Mouse (Mus musculus) CH12.LX (cell line): ENCODE measurements around the gene Dlg2.

Experiments
- BHLHE40 ChIP-seq: IDR thresholded peaks from 2 replicates; pipeline ENCODE4 v1.6.1; 2011; ENCODE audit warnings: mild to moderate bottlenecking, low read depth, low read length, improper control_type of control experiment
- CTCF ChIP-seq, 2 experiments: IDR thresholded peaks in 1 of 2; conservative IDR thresholded peaks in 1 of 2; 2 replicates each; pipeline ENCODE4 v1.5.1; 2011 to 2012; ENCODE audit warnings: low read depth in 2 of 2, low read length in 2 of 2, improper control_type of control experiment in 1 of 2, inconsistent platforms in 1 of 2, mild to moderate bottlenecking in 1 of 2, moderate library complexity in 1 of 2
- E2F4 ChIP-seq: IDR thresholded peaks from 2 replicates; pipeline ENCODE4 v1.6.1; 2011; ENCODE audit warnings: low read depth, low read length, improper control_type of control experiment; ENCODE audit not compliant: insufficient replicate concordance
- EP300 ChIP-seq: IDR thresholded peaks from 2 replicates; pipeline ENCODE4 v1.6.1; 2011; ENCODE audit warnings: low read length, improper control_type of control experiment
- MAX ChIP-seq: IDR thresholded peaks from 2 replicates; pipeline ENCODE4 v1.6.1; 2011; ENCODE audit warnings: low read length, improper control_type of control experiment
- MYC ChIP-seq: IDR thresholded peaks from 2 replicates; pipeline ENCODE4 v1.6.1; 2011; ENCODE audit warnings: low read depth, mild to moderate bottlenecking, improper control_type of control experiment, low read length
- POLR2A ChIP-seq: IDR thresholded peaks from 2 replicates; pipeline ENCODE4 v1.6.1; 2011; ENCODE audit warnings: low read depth, mild to moderate bottlenecking, improper control_type of control experiment, low read length
- RAD21 ChIP-seq: IDR thresholded peaks from 2 replicates; pipeline ENCODE4 v1.6.1; 2011; ENCODE audit warnings: low read depth, mild to moderate bottlenecking, low read length, improper control_type of control experiment, moderate library complexity
- SIN3A ChIP-seq: IDR thresholded peaks from 2 replicates; pipeline ENCODE4 v1.6.1; 2012; ENCODE audit warnings: low read length, improper control_type of control experiment, inconsistent platforms
- SMC3 ChIP-seq: IDR thresholded peaks from 2 replicates; pipeline ENCODE4 v1.6.1; 2011; ENCODE audit warnings: low read depth, low read length, improper control_type of control experiment
- TBP ChIP-seq: conservative IDR thresholded peaks from 2 replicates; pipeline ENCODE4 v1.6.1; 2011; ENCODE audit warnings: low read depth, low read length, improper control_type of control experiment
- UBTF ChIP-seq: IDR thresholded peaks from 2 replicates; pipeline ENCODE4 v1.6.1; 2012; ENCODE audit warnings: low read depth, mild to moderate bottlenecking, inconsistent platforms, low read length, improper control_type of control experiment, moderate library complexity
- ZKSCAN1 ChIP-seq: IDR thresholded peaks from 2 replicates; pipeline ENCODE4 v1.6.1; 2012; ENCODE audit warnings: low read depth, inconsistent platforms, low read length, improper control_type of control experiment, borderline replicate concordance

- TF ChIP-seq CTCF (conservative IDR thresholded peaks at IDR 0.05 in 1 of 2, IDR thresholded peaks at IDR 0.05 in 1 of 2; ENCODE audit: low read depth in 2 of 2, low read length in 2 of 2) = no peak
- no peak for TF ChIP-seq POLR2A
- no peak for TF ChIP-seq RAD21
- no peak for TF ChIP-seq E2F4
- TF ChIP-seq ZKSCAN1 = no peak
- TF ChIP-seq SIN3A = no peak
- no peak for TF ChIP-seq UBTF
- TF ChIP-seq EP300 = no peak
- TF ChIP-seq TBP = no peak
- no peak for TF ChIP-seq MAX
- no peak for TF ChIP-seq MYC
- TF ChIP-seq SMC3 = no peak
- TF ChIP-seq BHLHE40 = no peak
These were observed 406.3 kb downstream of the Dlg2 start for GRCm38 (mm10) chr7:90882740-90883139.
